Mouse (Mus musculus) megakaryocyte, embryonic 14.5 days (primary cell): ENCODE data around the gene Dnah5.

Experiments
- FLI1 ChIP-seq: IDR thresholded peaks from 2 replicates; pipeline ENCODE4 v1.6.1; 2012; ENCODE audit warnings: low read length, inconsistent platforms, mixed read lengths
- GATA1 ChIP-seq: IDR thresholded peaks from 3 replicates; pipeline ENCODE4 v1.6.1; 2012; ENCODE audit warnings: mixed read lengths, low read length, inconsistent platforms, borderline replicate concordance

- TF ChIP-seq GATA1 (no peak), FLI1 (no peak)
Measured at GRCm38 (mm10) chr15:28307131-28307530, 103.6 kb downstream of the Dnah5 start.
